Mouse (Mus musculus) stomach, adult 2 months (tissue): ENCODE results near the gene Gm49322. TPM values are rescaled to one million over a fixed set of nuclear protein-coding genes. Genes with fewer than 3 reads are reported as not detected.

Experiments
- polyA plus RNA-seq: library from polyadenylated mRNA; depleted of rRNA; stranded (reverse); fragments of >200 nt; gene quantifications from 2 replicates; pipeline ENCODE4 v1.2.3, GENCODE M21; 2012; rRNA removed

The Gm49322 gene
- polyA plus RNA-seq = 0.62 and 1.2 TPM in 2 replicates

DNA sequence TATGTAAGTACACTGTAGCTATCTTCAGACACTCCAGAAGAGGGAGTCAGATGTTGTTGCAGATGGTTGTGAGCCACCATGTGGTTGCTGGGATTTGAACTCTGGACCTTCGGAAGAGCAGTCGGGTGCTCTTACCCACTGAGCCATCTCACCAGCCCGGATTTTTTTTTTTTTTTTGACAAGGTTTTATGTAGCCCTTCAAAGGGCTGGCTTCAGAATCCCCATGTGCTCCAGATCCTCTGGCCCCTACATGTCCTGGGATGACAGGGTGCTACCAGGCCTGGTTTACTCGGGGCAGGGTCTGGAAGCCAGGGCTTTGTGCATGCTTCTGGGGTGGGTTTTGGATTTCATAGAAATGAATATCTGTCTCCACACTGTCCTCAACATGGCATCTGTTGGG is at the start of gene Gm49322:
Gene Gm49322, plus strand, starts transcription at position 301 of the 400 bp plus-strand sequence.

DNA sequence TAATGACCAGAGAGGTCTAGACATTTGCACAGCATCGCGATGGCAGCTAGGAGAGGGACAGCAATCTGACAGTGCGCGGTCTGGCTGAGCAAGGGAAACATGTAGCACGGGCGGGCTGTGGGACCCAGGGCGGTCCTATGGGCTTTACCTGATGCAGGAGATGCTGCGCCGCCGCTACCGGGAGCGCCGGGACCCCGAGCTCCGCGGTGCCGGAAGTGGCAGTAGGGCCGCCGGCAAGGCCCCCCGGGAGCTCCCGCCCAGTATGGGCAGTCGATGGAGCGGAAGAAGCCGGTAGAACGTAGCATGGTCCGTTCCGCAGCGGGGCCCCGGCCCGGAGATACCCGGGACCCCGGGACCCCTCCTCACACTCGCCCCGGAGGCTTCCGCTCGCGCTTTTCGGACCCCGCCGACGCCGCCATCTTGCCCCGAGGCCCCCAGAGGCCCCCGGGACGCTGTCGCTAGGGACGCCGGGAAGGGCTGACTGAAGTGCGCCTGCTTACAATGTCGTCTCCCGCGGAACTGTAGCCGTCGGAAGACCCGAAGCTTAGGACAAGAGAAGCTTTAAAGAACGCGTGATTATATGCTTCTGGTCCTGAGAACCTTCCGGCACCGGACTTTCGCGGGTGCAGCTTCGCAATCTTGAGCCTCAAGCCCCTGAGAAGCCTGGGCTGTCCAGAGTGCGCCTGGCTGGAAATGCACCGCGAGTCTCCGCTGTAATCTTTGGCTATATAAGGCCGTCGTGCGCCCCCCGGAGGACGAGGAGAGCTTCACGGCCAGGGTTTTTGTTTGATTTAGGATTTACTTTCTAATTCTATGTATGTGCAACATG is 44.5 kb upstream of the Gm49322 start, which contains the start of gene Rexo1:
Gene Rexo1, minus strand, starts transcription at position 445 of the 829 bp plus-strand sequence.

GRCm38 (mm10) chr10:80577195-80578130 is 28.4 kb upstream of the Gm49322 start, which contains the start of gene Klf16:
TSS of gene Klf16 (minus strand) at chr10:80577321.

GRCm38 (mm10) chr10:80589879-80590854 is 15.7 kb upstream of the Gm49322 start, which contains the start of gene Abhd17a:
TSS of gene Abhd17a (minus strand) at chr10:80590341.

GRCm38 (mm10) chr10:80602698-80603325 is 3.0 kb upstream of the Gm49322 start, which contains the start of the genes Scamp4 and Adat3:
TSS of gene Scamp4 (plus strand) at chr10:80602872.
TSS of gene Adat3 (plus strand) at chr10:80602880.

GRCm38 (mm10) chr10:80622661-80623456 is 17.0 kb downstream of the Gm49322 start, which contains the start of gene Csnk1g2:
TSS of gene Csnk1g2 (plus strand) at chr10:80622838.

GRCm38 (mm10) chr10:80656863-80657623 is 51.2 kb downstream of the Gm49322 start, which contains the start of gene Btbd2:
TSS of gene Btbd2 (minus strand) at chr10:80657071.

Other genes starting within 250 kb of the Gm49322 start
- gene Plk5, start 249.6 kb upstream of the Gm49322 start, polyA plus RNA-seq = 0.57 and 0.63 TPM in 2 replicates
- 11.5 and 24.4 TPM in 2 replicates for gene Mex3d, start 218.4 kb upstream of the Gm49322 start, polyA plus RNA-seq
- 66.7 and 84.7 TPM in 2 replicates for gene Mbd3, start 206.5 kb upstream of the Gm49322 start, polyA plus RNA-seq
- 1,239 and 1,853 TPM in 2 replicates for gene Uqcr11, start 199.2 kb upstream of the Gm49322 start, polyA plus RNA-seq
- gene Tcf3, start 172.4 kb upstream of the Gm49322 start, polyA plus RNA-seq = 34.4 and 36.4 TPM in 2 replicates
- gene Onecut3, start 111.2 kb upstream of the Gm49322 start, polyA plus RNA-seq = 1.2 and 1.8 TPM in 2 replicates
- gene Atp8b3, start 66.9 kb upstream of the Gm49322 start, polyA plus RNA-seq = not detected in 2 replicates
- gene Rexo1, start 44.5 kb upstream of the Gm49322 start, polyA plus RNA-seq = 24.4 and 24.8 TPM in 2 replicates
- 17.2 and 26.0 TPM in 2 replicates for gene Klf16, start 28.7 kb upstream of the Gm49322 start, polyA plus RNA-seq
- gene Abhd17a, start 15.7 kb upstream of the Gm49322 start, polyA plus RNA-seq = 263 and 463 TPM in 2 replicates
- gene Scamp4, start 3.1 kb upstream of the Gm49322 start, polyA plus RNA-seq = 91.7 and 103 TPM in 2 replicates
- gene Adat3, start 3.1 kb upstream of the Gm49322 start, polyA plus RNA-seq = 10.5 and 14.2 TPM in 2 replicates
- 114 and 151 TPM in 2 replicates for gene Csnk1g2, start 16.8 kb downstream of the Gm49322 start, polyA plus RNA-seq
- gene Btbd2, start 51.0 kb downstream of the Gm49322 start, polyA plus RNA-seq = 38.9 and 41.5 TPM in 2 replicates
- gene Mknk2, start 72.1 kb downstream of the Gm49322 start, polyA plus RNA-seq = 165 and 210 TPM in 2 replicates
- gene Mob3a, start 96.0 kb downstream of the Gm49322 start, polyA plus RNA-seq = 15.0 and 20.9 TPM in 2 replicates
- 30.1 and 36.5 TPM in 2 replicates for gene Izumo4, start 96.2 kb downstream of the Gm49322 start, polyA plus RNA-seq
- gene Ap3d1, start 136.2 kb downstream of the Gm49322 start, polyA plus RNA-seq = 53.8 and 63.4 TPM in 2 replicates
- gene Dot1l, start 149.2 kb downstream of the Gm49322 start, polyA plus RNA-seq = 20.4 and 21.6 TPM in 2 replicates
- gene Sf3a2, start 192.2 kb downstream of the Gm49322 start, polyA plus RNA-seq = 28.3 and 33.0 TPM in 2 replicates
- 26.0 and 33.2 TPM in 2 replicates for gene Plekhj1, start 192.6 kb downstream of the Gm49322 start, polyA plus RNA-seq
- 11.5 and 23.8 TPM in 2 replicates for gene Amh, start 199.2 kb downstream of the Gm49322 start, polyA plus RNA-seq
- gene Jsrp1, start 207.5 kb downstream of the Gm49322 start, polyA plus RNA-seq = 2.5 and 3.3 TPM in 2 replicates
- gene Oaz1, start 220.6 kb downstream of the Gm49322 start, polyA plus RNA-seq = 614 and 821 TPM in 2 replicates
- gene Lingo3, start 238.0 kb downstream of the Gm49322 start, polyA plus RNA-seq = 0.53 and 0.84 TPM in 2 replicates
- gene Lsm7, start 249.2 kb downstream of the Gm49322 start, polyA plus RNA-seq = 58.8 and 71.4 TPM in 2 replicates
- 48.6 and 56.7 TPM in 2 replicates for gene Sppl2b, start 249.3 kb downstream of the Gm49322 start, polyA plus RNA-seq